Mouse (Mus musculus): ENCODE results near the gene Srd5a2. TPM values are rescaled to one million over a fixed set of nuclear protein-coding genes. Genes with fewer than 3 reads are reported as not detected.
"Not testable (repeated sequence)": the region's sequence is repeated elsewhere in the genome, so short reads cannot be mapped to it uniquely, and the experiment has no call there.

Srd5a2 gene
- polyA plus RNA-seq (2015; fragmentation: Nextera tagmentation; extraction: Ambion mirVana), result not detected in 2 replicates

GRCm38 (mm10) chr17:74047210-74048082 is at the start of gene Srd5a2:
Gene Srd5a2 (minus strand): TSS chr17:74047916.
- Histone ChIP-seq H3K27ac (no peak within 1 kb of the TSS), H3K9me3 (no peaks in the 10 kb centered on the region), H3K36me3 (no peaks in the 10 kb centered on the region), H3K9ac (peak within 1 kb of the TSS; percentile 46), H3K27me3 (peaks cover 58% of the 10 kb centered on the region), H3K4me1 (replicated peaks) (peaks cover 16% of the 10 kb centered on the region), H3K4me2 (peak within 1 kb of the TSS; percentile 55), H3K4me3 (peak within 1 kb of the TSS; percentile 37)
- ATAC-seq (ENCODE audit: low FRiP score), result peak; percentile 59
- 1% methylated on average over 44 of the region's 45 CpGs for whole genome bisulfite sequencing

- H3K9ac ChIP-seq, result no peak overlapping the region
- H3K9me3 ChIP-seq, result no peaks in the 10 kb centered on the region
- no peak overlapping the region for H3K27ac ChIP-seq
- no peaks in the 10 kb centered on the region for H3K36me3 ChIP-seq
- no peaks in the 10 kb centered on the region for H3K4me1 ChIP-seq (replicated peaks)
- no peaks in the 10 kb centered on the region for H3K27me3 ChIP-seq
- H3K4me3 ChIP-seq, result no peak overlapping the region
- H3K4me2 ChIP-seq, result no peak overlapping the region
- 86% methylated on average over 5 of the region's 5 CpGs for WGBS
- no peak for ATAC-seq (ENCODE audit: low FRiP score)
Observed at GRCm38 (mm10) chr17:74088886-74089678, 41.4 kb upstream of the Srd5a2 start.

- Histone ChIP-seq H3K4me3 (no peak overlapping the region), H3K9me3 (no peaks in the 10 kb centered on the region), H3K27me3 (no peaks in the 10 kb centered on the region), H3K36me3 (no peaks in the 10 kb centered on the region), H3K9ac (no peak overlapping the region), H3K4me1 (replicated peaks) (no peaks in the 10 kb centered on the region), H3K27ac (no peak overlapping the region), H3K4me2 (no peak overlapping the region)
- 97% methylated on average over 2 of the region's 2 CpGs for WGBS
- ATAC-seq (ENCODE audit: low FRiP score), result no peak
Observed at GRCm38 (mm10) chr17:74088016-74088415, 40.3 kb upstream of the Srd5a2 start.

GRCm38 (mm10) chr17:74083370-74083769 is 35.7 kb upstream of the Srd5a2 start:
- Histone ChIP-seq H3K36me3 (no peaks in the 10 kb centered on the region), H3K27me3 (no peaks in the 10 kb centered on the region), H3K9me3 (no peaks in the 10 kb centered on the region), H3K9ac (no peak overlapping the region), H3K27ac (no peak overlapping the region), H3K4me3 (no peak overlapping the region), H3K4me1 (replicated peaks) (no peaks in the 10 kb centered on the region), H3K4me2 (no peak overlapping the region)
- ATAC-seq (ENCODE audit: low FRiP score), result no peak
- 92% methylated on average over 4 of the region's 4 CpGs for WGBS

GRCm38 (mm10) chr17:74080076-74080615 is 32.4 kb upstream of the Srd5a2 start:
- no peaks in the 10 kb centered on the region for H3K36me3 ChIP-seq
- H3K4me1 ChIP-seq (replicated peaks), result no peaks in the 10 kb centered on the region
- no peaks in the 10 kb centered on the region for H3K27me3 ChIP-seq
- no peak overlapping the region for H3K4me2 ChIP-seq
- no peak for ATAC-seq (ENCODE audit: low FRiP score)
- no peaks in the 10 kb centered on the region for H3K9me3 ChIP-seq
- no peak overlapping the region for H3K27ac ChIP-seq
- H3K9ac ChIP-seq, result no peak overlapping the region
- WGBS, result 83% methylated on average over 6 of the region's 6 CpGs
- no peak overlapping the region for H3K4me3 ChIP-seq

- 92% methylated on average over 13 of the region's 13 CpGs for WGBS
- Histone ChIP-seq H3K4me2 (no peak overlapping the region), H3K27me3 (no peaks in the 10 kb centered on the region), H3K4me1 (replicated peaks) (no peaks in the 10 kb centered on the region), H3K9ac (no peak overlapping the region), H3K9me3 (no peaks in the 10 kb centered on the region), H3K4me3 (no peak overlapping the region), H3K27ac (no peak overlapping the region), H3K36me3 (no peaks in the 10 kb centered on the region)
- ATAC-seq (ENCODE audit: low FRiP score), result no peak
Observed at GRCm38 (mm10) chr17:74078776-74079495, 31.2 kb upstream of the Srd5a2 start.

GRCm38 (mm10) chr17:74073067-74073466 is 25.4 kb upstream of the Srd5a2 start:
- not testable (repeated sequence) for H3K9me3 ChIP-seq; H3K4me1 ChIP-seq (replicated peaks); H3K36me3 ChIP-seq; H3K4me2 ChIP-seq; H3K4me3 ChIP-seq; H3K27me3 ChIP-seq; H3K9ac ChIP-seq; ATAC-seq (ENCODE audit: low FRiP score); H3K27ac ChIP-seq
- WGBS, result 89% methylated on average over 5 of the region's 5 CpGs

GRCm38 (mm10) chr17:74062763-74063162 is 15.0 kb upstream of the Srd5a2 start:
- 94% methylated on average over 5 of the region's 5 CpGs for WGBS
- H3K27ac ChIP-seq; H3K36me3 ChIP-seq; ATAC-seq (ENCODE audit: low FRiP score); H3K9ac ChIP-seq; H3K4me3 ChIP-seq; H3K27me3 ChIP-seq; H3K4me2 ChIP-seq; H3K4me1 ChIP-seq (replicated peaks); H3K9me3 ChIP-seq: not testable (repeated sequence)

GRCm38 (mm10) chr17:74048229-74048816 is 607 bp upstream of the Srd5a2 start:
- H3K27ac ChIP-seq, result no peak overlapping the region
- peak overlapping the region; percentile 55 for H3K4me2 ChIP-seq
- H3K4me1 ChIP-seq (replicated peaks), result peaks cover 16% of the 10 kb centered on the region
- ATAC-seq (ENCODE audit: low FRiP score), result no peak
- WGBS, result 3% methylated on average over 19 of the region's 19 CpGs
- peaks cover 58% of the 10 kb centered on the region for H3K27me3 ChIP-seq
- H3K9ac ChIP-seq, result no peak overlapping the region
- no peaks in the 10 kb centered on the region for H3K9me3 ChIP-seq
- no peaks in the 10 kb centered on the region for H3K36me3 ChIP-seq
- peak overlapping the region; percentile 37 for H3K4me3 ChIP-seq

GRCm38 (mm10) chr17:74043754-74044153 is 4.0 kb downstream of the Srd5a2 start:
- ATAC-seq (ENCODE audit: low FRiP score), result no peak
- Histone ChIP-seq H3K9ac (no peak overlapping the region), H3K27me3 (peaks cover 40% of the 10 kb centered on the region), H3K4me1 (replicated peaks) (peaks cover 16% of the 10 kb centered on the region), H3K4me2 (no peak overlapping the region), H3K36me3 (no peaks in the 10 kb centered on the region), H3K9me3 (no peaks in the 10 kb centered on the region), H3K4me3 (no peak overlapping the region), H3K27ac (no peak overlapping the region)
- WGBS, result 66% methylated on average over 4 of the region's 4 CpGs

- H3K4me3 ChIP-seq, result no peak overlapping the region
- peak; percentile 90 for ATAC-seq (ENCODE audit: low FRiP score)
- peak overlapping the region; percentile 34 for H3K4me2 ChIP-seq
- H3K9me3 ChIP-seq, result no peaks in the 10 kb centered on the region
- no peaks in the 10 kb centered on the region for H3K27me3 ChIP-seq
- WGBS, result 43% methylated on average over 8 of the region's 8 CpGs
- H3K4me1 ChIP-seq (replicated peaks), result no peaks in the 10 kb centered on the region; the same call in 1 of the 2 replicates
- no peaks in the 10 kb centered on the region for H3K36me3 ChIP-seq
- H3K27ac ChIP-seq, result no peak overlapping the region
- no peak overlapping the region for H3K9ac ChIP-seq
Observed at GRCm38 (mm10) chr17:74020526-74021203, 27.1 kb downstream of the Srd5a2 start.

All from hindbrain, embryonic 13.5 days (tissue).